Mouse (Mus musculus) ES-Bruce4 (cell line): ENCODE results near the gene Rab4a.

Experiments
- EP300 ChIP-seq: IDR thresholded peaks from 2 replicates; pipeline ENCODE4 v1.6.1; 2011; ENCODE audit warnings: low read depth, low read length; ENCODE audit not compliant: insufficient read depth
- POLR2A ChIP-seq: IDR thresholded peaks from one replicate; pipeline ENCODE4 v1.8.1; 2011; ENCODE audit warnings: low read length; ENCODE audit not compliant: insufficient read depth

DNA sequence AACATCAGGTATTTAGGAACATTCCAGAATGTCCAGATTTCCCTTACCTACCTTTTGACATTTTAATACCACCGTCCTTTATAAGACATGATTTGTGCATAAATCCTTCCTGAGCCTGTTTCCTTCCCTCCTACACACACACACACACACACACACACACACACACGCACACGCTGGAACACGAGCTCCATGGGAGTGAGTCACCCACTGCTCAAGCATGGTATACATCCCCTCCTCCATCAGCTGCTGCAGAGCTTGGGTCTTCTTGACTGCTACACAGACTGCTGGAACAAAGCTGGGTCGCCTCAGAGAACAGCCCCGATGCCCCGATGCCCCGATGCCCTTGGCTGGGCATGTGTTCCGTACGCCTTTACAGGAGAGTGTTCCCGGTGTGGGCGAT, 40.7 kb downstream of the Rab4a start:
- TF ChIP-seq EP300 (no peak), POLR2A (no peak)
